Mouse (Mus musculus): Measurements from ENCODE around the gene Zfp354b. TPM values are rescaled to one million over a fixed set of nuclear protein-coding genes. Genes with fewer than 3 reads are reported as not detected.

Gene Zfp354b
- polyA plus RNA-seq, 1 experiment from 2014 or later = 0.96 TPM

Other genes with a start within 250 kb of the Zfp354b start
- 30.5 and 39.5 TPM in 2 replicates for gene Zfp354c, start 103.9 kb downstream of the Zfp354b start, polyA plus RNA-seq (2016; fragmentation: Nextera tagmentation; extraction: Ambion mirVana)
- gene Zfp879, start 90.1 kb downstream of the Zfp354b start, polyA plus RNA-seq (2016; fragmentation: Nextera tagmentation; extraction: Ambion mirVana) = 0.63 TPM in 2 replicates
- gene Grm6, start 80.9 kb downstream of the Zfp354b start, polyA plus RNA-seq (2016; fragmentation: Nextera tagmentation; extraction: Ambion mirVana) = not detected in 2 replicates
- 13.2 and 14.0 TPM in 2 replicates for gene Zfp454, start 44.0 kb downstream of the Zfp354b start, polyA plus RNA-seq (2016; fragmentation: Nextera tagmentation; extraction: Ambion mirVana)
- 19.7 and 21.0 TPM in 2 replicates for gene Zfp2, start 15.5 kb downstream of the Zfp354b start, polyA plus RNA-seq (2016; fragmentation: Nextera tagmentation; extraction: Ambion mirVana)
- gene 4933414I15Rik, start 12.1 kb upstream of the Zfp354b start, polyA plus RNA-seq (2016; fragmentation: Nextera tagmentation; extraction: Ambion mirVana) = not detected in 2 replicates
- not detected in 2 replicates for gene Prop1, start 22.1 kb upstream of the Zfp354b start, polyA plus RNA-seq (2016; fragmentation: Nextera tagmentation; extraction: Ambion mirVana)
- not detected in 2 replicates for gene Olfr1378, start 34.9 kb upstream of the Zfp354b start, polyA plus RNA-seq (2016; fragmentation: Nextera tagmentation; extraction: Ambion mirVana)
- gene Olfr1377, start 50.3 kb upstream of the Zfp354b start, polyA plus RNA-seq (2016; fragmentation: Nextera tagmentation; extraction: Ambion mirVana) = not detected in 2 replicates
- gene Olfr51, start 72.0 kb upstream of the Zfp354b start, polyA plus RNA-seq (2016; fragmentation: Nextera tagmentation; extraction: Ambion mirVana) = not detected in 2 replicates
- not detected in 2 replicates for gene Olfr54, start 82.6 kb upstream of the Zfp354b start, polyA plus RNA-seq (2016; fragmentation: Nextera tagmentation; extraction: Ambion mirVana)
- gene Olfr1375, start 116.5 kb upstream of the Zfp354b start, polyA plus RNA-seq (2016; fragmentation: Nextera tagmentation; extraction: Ambion mirVana) = not detected in 2 replicates
- 7.7 and 7.9 TPM in 2 replicates for gene Zfp354a, start 127.6 kb upstream of the Zfp354b start, polyA plus RNA-seq (2016; fragmentation: Nextera tagmentation; extraction: Ambion mirVana)

All from limb, embryonic 10.5 days (tissue).